Mouse (Mus musculus): ENCODE measurements around the gene Ceacam19. TPM values are rescaled to one million over a fixed set of nuclear protein-coding genes. Genes with fewer than 3 reads are reported as not detected.
"Not testable (repeated sequence)": the region's sequence is repeated elsewhere in the genome, so short reads cannot be mapped to it uniquely, and the experiment has no call there.

Ceacam19 gene
- total RNA-seq (2021) = not detected

DNA sequence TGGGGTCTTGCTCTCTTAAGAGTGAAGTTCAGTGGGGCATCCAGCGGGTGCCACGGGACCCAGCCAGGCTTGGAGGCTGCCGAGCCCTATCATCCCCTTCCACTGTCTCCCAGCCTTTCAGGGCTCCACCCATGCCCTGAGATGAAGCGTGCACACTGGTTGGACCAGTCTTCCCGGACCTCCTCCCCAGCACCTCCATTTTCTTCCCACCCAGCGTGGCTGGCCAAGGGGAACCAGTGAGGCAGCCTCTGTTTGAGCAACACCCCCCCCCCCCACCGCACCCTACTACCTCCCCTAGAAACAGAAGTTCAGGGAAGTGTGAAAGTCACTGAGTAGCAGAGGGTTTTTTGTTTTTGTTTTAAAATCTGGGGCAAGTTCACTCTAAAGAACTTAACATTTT, at the start of gene Ceacam19:
Gene Ceacam19, minus strand, starts transcription at position 117 of the 400 bp plus-strand sequence.
- no peak for DNase-seq

- DNase-seq = no peak
Measured at GRCm38 (mm10) chr7:19937229-19937821, 49.6 kb upstream of the Ceacam19 start.

DNA sequence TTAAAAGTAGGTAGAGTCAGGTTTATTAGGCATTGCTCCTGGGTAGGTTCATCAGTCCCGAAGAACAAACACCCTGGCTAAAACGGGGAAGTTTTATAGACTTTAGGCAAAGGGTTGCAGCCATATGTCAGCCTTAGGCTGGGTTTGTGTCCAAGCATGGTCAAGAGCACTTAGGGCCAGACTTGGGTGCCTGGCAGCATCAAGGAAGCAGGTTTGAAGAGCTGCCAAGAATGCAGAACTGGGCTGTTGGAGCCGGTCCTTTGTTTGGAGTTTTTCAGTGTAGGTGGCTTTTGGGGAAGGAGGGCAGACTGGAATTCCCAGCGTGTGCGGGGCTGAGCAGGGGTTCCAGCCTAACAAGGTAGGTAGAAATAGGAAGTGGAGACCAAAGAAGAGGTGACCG, 48.2 kb upstream of the Ceacam19 start:
- no peak for DNase-seq

DNA sequence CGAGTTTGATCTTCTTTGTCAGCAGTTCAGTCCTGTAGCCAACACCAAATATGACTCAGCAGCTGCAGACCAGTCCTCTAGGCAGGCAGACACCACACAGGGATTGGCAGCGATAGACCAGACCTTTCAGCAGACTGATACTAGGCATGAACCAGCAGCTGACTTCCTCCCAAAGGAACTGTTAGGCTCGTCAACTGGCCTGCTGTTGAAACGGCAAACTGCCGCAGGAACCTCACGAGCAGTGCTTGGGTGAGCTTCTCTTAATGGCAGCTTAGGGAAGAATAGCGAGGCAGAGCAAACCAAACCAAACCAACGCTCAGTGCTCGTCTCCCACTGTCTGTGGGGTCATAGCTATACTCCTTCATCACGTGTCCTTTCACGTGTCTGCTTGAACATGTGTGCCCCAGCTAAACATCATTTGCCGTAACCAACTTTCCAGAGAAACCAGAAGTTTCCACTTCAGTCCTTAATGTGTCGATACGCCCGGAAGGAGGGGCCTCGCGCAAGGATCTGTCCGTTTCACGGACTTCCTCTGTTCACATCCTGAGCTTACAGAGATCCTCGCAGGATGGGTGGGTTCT, 47.5 kb upstream of the Ceacam19 start:
- DNase-seq = no peak

- DNase-seq = peak; percentile 71
Measured at GRCm38 (mm10) chr7:19932877-19933809, 45.4 kb upstream of the Ceacam19 start.

DNA sequence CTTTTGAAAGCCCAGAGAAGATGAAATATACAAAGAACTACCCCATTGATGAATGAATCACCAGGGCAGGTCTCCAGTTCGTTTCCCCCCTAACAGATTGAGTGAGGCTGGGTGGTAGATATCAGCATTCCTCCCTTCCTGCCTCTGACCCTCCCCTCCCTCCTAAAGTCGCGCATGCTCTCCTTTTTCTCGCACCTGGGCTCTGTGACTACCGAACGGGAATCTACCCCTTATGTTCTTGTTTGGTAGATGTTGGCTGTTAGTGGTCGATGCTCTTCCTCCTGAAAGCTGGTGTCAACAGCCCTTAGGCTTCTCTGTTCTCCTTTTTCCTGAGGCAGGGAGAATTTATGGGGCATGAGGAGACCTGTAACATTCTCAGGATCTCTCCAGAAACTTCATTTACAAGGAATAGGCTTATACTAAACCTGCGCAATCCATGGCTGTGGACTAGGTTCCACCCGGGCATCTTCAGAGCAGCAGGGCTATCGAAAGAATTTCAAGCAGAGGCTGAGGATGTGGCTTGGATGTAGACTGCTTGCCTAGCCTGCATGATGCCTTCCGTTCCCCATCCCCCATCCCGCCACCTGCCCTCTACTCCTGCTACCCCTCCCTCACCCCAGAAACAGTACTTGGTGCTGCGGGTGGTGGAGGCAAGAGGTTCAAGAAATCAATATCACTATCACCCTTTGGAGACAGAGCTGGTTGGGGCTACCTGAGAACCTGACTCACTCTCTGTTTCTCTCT, 44.5 kb upstream of the Ceacam19 start:
- no peak for DNase-seq

- DNase-seq = not testable (repeated sequence)
Measured at GRCm38 (mm10) chr7:19930481-19930880, 42.7 kb upstream of the Ceacam19 start.

- no peak for DNase-seq
Measured at GRCm38 (mm10) chr7:19928486-19928885, 40.7 kb upstream of the Ceacam19 start.

GRCm38 (mm10) chr7:19926849-19927480, 39.2 kb upstream of the Ceacam19 start:
- DNase-seq = no peak

GRCm38 (mm10) chr7:19925376-19925775, 37.6 kb upstream of the Ceacam19 start:
- no peak for DNase-seq

DNA sequence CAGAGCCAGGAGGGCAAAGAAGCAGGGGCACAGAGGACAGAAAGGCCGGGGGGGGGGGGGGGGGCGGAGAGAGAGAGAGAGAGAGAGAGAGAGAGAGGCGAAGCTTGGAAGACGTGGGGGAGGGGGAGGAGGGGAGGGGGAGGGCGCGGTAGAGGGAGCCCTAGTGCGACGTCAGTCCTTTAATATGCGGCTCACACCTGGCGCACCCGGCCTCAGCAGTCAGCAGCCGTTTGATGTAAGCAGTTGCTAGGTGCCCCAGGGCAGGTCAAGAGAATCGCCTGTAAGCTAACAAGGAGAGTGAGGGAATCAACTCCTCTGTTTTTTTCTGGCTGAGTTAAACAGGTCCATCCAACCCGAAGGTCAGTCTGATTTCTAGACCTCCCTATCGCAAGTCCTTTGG, 36.0 kb upstream of the Ceacam19 start:
- no peak for DNase-seq

- DNase-seq = no peak
Measured at GRCm38 (mm10) chr7:19923354-19923753, 35.6 kb upstream of the Ceacam19 start.

DNA sequence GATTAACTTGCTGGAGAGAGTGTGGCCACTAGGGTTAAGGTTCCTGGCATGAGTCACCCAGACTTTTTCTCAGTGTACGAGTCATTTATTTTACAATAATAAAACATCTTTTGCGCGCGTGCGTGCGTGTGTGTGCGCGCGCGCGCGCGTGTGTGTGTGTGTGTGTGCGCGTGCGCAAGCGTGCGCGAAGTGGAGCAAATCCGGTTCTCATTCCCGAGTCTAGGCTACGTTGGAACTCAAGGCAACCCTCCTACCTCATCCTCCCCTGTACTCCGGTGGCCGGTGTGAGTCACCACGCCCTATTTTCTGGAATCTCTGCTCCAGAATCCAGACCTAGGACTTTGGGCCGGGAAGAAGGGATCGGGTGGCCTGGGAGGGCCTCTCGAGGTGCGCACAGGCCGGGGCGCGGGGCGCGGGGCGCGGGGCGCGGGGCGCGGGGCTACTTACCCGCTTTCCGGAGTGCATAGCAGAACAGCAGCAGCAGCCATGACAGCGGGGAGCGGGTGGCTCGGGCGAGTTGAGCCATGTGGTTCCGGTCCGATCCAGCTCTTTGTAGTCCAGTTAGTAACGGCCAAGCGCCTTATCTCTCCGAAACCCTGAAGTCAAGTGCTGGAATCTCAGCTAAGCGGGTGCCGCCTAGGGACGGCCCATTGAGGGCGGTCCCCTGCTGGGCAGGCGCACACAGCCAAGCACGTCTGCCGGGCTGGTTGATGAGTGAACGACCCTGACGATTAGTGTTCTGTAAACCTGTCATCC, 32.9 kb upstream of the Ceacam19 start, which contains the start of gene Pvr:
Gene Pvr, minus strand, starts transcription at position 655 of the 756 bp plus-strand sequence.
- peak; percentile 73 to 78 for DNase-seq

- no peak for DNase-seq
Measured at GRCm38 (mm10) chr7:19920166-19920505, 32.4 kb upstream of the Ceacam19 start.

GRCm38 (mm10) chr7:19914558-19914957, 26.8 kb upstream of the Ceacam19 start:
- DNase-seq = no peak

GRCm38 (mm10) chr7:19911695-19912524, 24.1 kb upstream of the Ceacam19 start:
- DNase-seq = no peak

GRCm38 (mm10) chr7:19911292-19911658, 23.5 kb upstream of the Ceacam19 start:
- no peak for DNase-seq

DNA sequence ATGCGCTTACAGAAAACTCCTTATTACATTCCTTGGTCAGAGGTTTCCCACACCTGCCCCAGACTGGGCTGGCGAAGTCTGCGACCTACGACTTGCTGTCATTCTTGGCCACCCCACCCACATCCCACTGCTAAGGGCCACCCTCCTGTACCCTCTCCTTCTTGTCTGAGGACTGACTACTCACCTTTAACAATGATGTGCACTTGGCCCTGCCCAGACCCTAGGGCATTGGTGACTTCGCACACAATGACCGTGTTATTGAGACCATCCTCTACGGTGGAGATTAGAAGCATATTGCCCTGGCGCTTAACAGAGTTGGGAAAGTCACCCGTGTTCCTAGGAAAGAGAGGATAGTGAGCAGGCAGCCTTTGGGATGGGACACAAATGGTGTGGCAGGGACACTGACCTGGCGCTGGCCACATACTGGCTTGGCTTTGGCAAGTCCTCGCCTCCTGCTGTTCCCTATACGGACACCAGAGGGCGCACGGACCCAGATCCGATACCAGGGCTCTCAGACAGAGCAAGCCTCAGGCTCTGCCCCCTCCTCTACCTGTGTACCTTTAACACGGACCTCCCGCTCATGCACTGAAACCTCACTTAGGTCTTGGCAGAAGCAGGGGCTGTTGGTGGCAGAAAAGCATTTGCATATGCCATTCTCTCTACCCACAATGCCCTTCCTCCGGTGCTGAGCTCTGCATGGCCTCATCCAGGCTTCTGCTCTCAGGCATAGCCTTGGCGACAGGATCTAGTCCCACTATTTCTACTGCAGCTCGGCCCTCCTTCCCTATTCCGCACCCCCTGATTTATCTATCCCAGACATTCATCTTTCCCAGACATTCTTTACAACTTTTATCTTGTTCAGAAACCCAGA, 22.9 kb upstream of the Ceacam19 start:
- peak; percentile 70 to 73 for DNase-seq

DNA sequence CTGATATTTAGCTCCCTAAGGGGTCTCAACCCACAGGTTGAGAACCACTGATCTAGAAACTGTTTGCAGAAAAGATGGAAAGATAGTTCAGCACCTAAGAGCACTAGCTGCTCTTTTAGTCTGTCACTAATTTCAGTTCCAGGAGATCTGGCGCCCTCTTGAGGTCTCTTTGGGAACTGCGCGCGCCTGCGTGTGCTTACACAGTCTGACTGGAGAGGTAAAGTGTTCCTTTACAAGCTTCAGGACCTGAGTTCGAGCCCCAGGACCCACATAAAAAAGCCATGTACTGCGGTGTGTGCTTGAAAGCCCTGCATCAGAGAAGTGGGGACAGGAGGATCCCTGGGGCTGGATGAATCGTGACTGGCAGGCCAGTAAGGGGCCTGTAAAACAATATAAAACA, 2.1 kb upstream of the Ceacam19 start:
- DNase-seq = no peak

GRCm38 (mm10) chr7:19880754-19881153, 7.0 kb downstream of the Ceacam19 start:
- no peak for DNase-seq
